Mouse (Mus musculus) E14TG2a.4 (cell line): ENCODE results near the gene Zfp950.

Experiments
- CTCF ChIP-seq: conservative IDR thresholded peaks from 2 replicates; pipeline ENCODE4 v1.5.1; 2014; ENCODE audit warnings: low read length
- NANOG ChIP-seq: IDR thresholded peaks from 2 replicates; pipeline ENCODE4 v1.6.1; 2014; ENCODE audit warnings: borderline replicate concordance, low read length, mixed read lengths
- POU5F1 ChIP-seq: IDR thresholded peaks from 2 replicates; pipeline ENCODE4 v1.6.1; 2014; ENCODE audit warnings: low read length, borderline replicate concordance

DNA sequence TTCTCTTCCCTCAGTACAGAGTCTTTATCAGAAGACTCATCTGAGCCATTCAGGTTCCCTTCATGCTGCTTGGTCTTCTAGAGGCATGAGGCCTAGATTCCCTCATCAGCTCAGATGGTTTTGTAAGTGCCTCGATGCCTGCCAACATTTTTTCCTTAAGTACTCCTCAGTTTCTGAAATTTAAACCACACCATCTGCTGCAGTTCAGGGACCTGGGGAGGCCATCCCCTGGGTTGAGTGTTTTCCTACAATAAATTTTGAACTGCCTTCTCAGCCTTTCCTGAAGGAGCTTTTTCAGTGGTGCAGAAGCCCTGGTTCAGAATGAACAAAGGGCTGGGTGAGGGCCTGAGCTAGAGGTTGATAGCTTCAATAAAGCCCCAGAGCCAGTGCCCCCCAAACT is 91.2 kb downstream of the Zfp950 start:
- no peak for TF ChIP-seq CTCF
- TF ChIP-seq POU5F1, result no peak
- no peak for TF ChIP-seq NANOG
